Mouse (Mus musculus): ENCODE results near the gene Rflnb.

DNA sequence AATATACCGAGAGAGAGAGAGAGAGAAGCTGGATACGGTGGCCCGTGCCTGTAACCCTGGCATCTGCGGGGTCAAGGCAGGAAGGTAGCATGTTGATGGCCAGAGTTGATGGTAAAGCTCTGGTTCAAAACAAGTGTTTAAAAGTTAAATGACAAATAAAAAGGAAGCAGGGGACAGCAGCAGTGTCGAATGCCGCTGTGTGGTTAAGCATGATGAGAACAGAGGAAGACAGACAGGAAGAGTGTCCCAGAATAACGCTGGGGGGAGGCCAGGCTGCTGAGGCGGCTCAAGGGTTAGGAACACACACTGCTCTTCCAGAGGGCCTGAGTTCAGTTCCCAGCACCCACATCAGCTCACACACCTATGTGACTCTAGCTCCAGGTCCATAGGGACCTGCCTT lies 35.1 kb downstream of the Rflnb start:
- TF ChIP-seq CTCF (IDR thresholded peaks at IDR 0.05; ENCODE audit: borderline replicate concordance, insufficient read depth, low read depth, low read length) (no peak), POLR2A (IDR thresholded peaks at IDR 0.05; ENCODE audit: borderline replicate concordance, insufficient read depth, low read length) (no peak)
